Mouse (Mus musculus) G1E (cell line): ENCODE results near the gene Mgll.

ENCODE experiments used
- CTCF ChIP-seq: IDR thresholded peaks from 2 replicates; pipeline ENCODE4 v1.5.1; 2012; ENCODE audit warnings: low read depth, low read length, inconsistent platforms, mixed read lengths
- GATA1 ChIP-seq: IDR thresholded peaks from 2 replicates; pipeline ENCODE4 v1.6.1; 2012; ENCODE audit warnings: borderline replicate concordance, low read length, inconsistent platforms, mixed read lengths
- TAL1 ChIP-seq: conservative IDR thresholded peaks from 2 replicates; pipeline ENCODE4 v1.6.1; 2012; ENCODE audit warnings: low read depth, low read length, inconsistent platforms, mixed read lengths

GRCm38 (mm10) chr6:88827395-88828205, 103.4 kb downstream of the Mgll start:
- TF ChIP-seq CTCF: no peak
- TF ChIP-seq GATA1: no peak
- no peak for TF ChIP-seq TAL1
